Mouse (Mus musculus) kidney, embryonic 16.5 days (tissue): ENCODE data around the gene Flt3l. TPM values are rescaled to one million over a fixed set of nuclear protein-coding genes. Genes with fewer than 3 reads are reported as not detected.

Source experiments
- ATAC-seq: fragments of 200-750 bp; cut with Nextera tagmentation; 2 replicates; pipeline ENCODE4 v1.8.0; 2017; ENCODE audit warnings: moderate TSS enrichment; ENCODE audit not compliant: low FRiP score, low TSS enrichment
- H3K27ac ChIP-seq: fragments of 300-500 bp; sonication (generic); 2 replicates; pipeline ENCODE4 v1.5.1; 2014; ENCODE audit warnings: low read length
- H3K27me3 ChIP-seq: fragments of 300-500 bp; sonication (generic); 2 replicates; pipeline ENCODE4 v1.6.1; 2014; ENCODE audit warnings: low read length, control low read depth, mixed read lengths; ENCODE audit not compliant: insufficient read depth
- H3K36me3 ChIP-seq: fragments of 300-500 bp; sonication (generic); 2 replicates; pipeline ENCODE4 v1.6.1; 2014; ENCODE audit warnings: low read length, control low read depth, mixed read lengths; ENCODE audit not compliant: insufficient read depth
- H3K4me1 ChIP-seq: fragments of 300-500 bp; sonication (generic); 2 replicates; pipeline ENCODE4 v1.6.1; 2014; ENCODE audit warnings: low read length, control low read depth, mixed read lengths; ENCODE audit not compliant: insufficient read depth
- H3K4me2 ChIP-seq: fragments of 300-500 bp; sonication (generic); replicated peaks from 2 replicates; pipeline ENCODE4 v1.6.1; 2014; ENCODE audit warnings: low read depth, low read length
- H3K4me3 ChIP-seq: fragments of 300-500 bp; sonication (generic); 2 replicates; pipeline ENCODE4 v1.5.1; 2014; ENCODE audit warnings: mild to moderate bottlenecking, low read length
- H3K9ac ChIP-seq: fragments of 300-500 bp; sonication (generic); replicated peaks from 2 replicates; pipeline ENCODE4 v1.6.1; 2014; ENCODE audit warnings: low read length
- H3K9me3 ChIP-seq: fragments of 300-500 bp; sonication (generic); 2 replicates; pipeline ENCODE4 v1.6.1; 2016; ENCODE audit warnings: low read length, control low read depth
- WGBS: fragments of 180-500 bp; shearing (Covaris S2); extraction: QIAGEN DNeasy Blood & Tissue Kit; methylation state at CpG from one replicate; pipeline ENCODE4 v1.1.7; 2014; 5-methylcytosine and 5-hydroxymethylcytosine counted together
- polyA plus RNA-seq: library from polyadenylated mRNA; unstranded; fragments of >200 nt; fragmentation: Nextera tagmentation; extraction: Ambion mirVana; gene quantifications from 2 replicates; pipeline ENCODE4 v1.2.1, GENCODE M21; 2015

The Flt3l gene
- 0.95 and 1.9 TPM in 2 replicates for polyA plus RNA-seq

DNA sequence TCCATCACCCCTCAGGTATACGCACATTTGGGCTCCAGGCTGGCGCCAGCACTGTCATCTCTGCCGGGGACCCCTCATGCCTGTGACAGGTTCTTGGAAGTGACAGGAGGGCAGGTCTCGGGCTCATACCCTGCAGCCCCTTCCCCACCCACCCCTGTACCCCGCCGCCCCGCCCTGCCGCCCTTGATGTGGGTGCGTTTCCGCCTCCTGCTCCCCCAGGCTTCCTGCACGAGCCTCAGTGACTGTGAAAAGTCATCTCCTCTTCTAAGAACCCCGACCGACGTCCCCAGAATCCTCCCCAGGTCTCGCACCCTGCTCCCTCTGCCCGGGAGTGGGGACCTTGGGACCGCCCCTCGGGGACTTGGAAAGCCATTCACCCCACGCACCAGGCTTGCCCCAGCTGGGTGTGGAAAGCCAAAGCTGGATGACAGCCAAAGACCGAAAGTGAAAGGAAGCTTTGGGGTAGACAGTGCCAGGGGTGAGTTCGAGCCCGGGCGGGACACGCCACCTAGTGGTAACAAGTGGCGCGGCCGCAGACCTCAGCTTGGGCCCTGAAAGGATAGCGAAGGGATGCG is at the start of gene Flt3l, which contains the start of gene Gm45713:
Flt3l (minus strand) TSS at position 440 of the 575 bp plus-strand sequence.
Gm45713 (minus strand) TSS at position 239 of the 575 bp plus-strand sequence.
- H3K36me3 ChIP-seq, result no peaks in the 10 kb centered on the region
- ATAC-seq, result peak; percentile 88
- WGBS, result 2% methylated on average over 29 of the region's 29 CpGs
- H3K9me3 ChIP-seq, result no peaks in the 10 kb centered on the region
- H3K9ac ChIP-seq, result peak within 1 kb of the TSS; percentile 76
- H3K27me3 ChIP-seq, result no peaks in the 10 kb centered on the region
- H3K27ac ChIP-seq, result no peak within 1 kb of the TSS
- H3K4me3 ChIP-seq, result peak within 1 kb of the TSS; percentile 70
- H3K4me2 ChIP-seq, result peak within 1 kb of the TSS; percentile 83
- H3K4me1 ChIP-seq, result 0 out of 2 replicates have a peak, but pooled peaks cover 4% of the 10 kb centered on the region

DNA sequence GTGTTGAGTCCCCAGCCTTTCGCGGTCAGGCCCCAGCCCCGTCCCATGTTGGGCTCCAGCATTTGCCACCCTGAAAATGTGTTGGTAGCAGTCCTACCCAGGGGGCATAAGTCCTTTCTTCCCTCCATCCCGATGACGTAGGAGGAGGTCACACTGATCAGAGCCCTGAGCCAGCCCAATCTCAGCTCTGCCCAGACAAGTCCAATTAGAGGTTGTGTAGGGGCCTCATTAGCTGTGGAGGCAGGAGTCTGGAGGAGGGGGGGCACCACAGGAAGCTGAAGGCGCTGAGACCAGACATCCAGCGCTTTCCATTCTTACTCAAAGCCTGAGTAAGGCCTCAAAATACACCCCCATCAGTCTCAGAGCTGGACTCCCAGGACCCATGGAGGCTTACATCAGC is 49.7 kb upstream of the Flt3l start:
- 72% methylated on average over 7 of the region's 7 CpGs for WGBS
- H3K4me1 ChIP-seq, result peaks cover 13% of the 10 kb centered on the region

DNA sequence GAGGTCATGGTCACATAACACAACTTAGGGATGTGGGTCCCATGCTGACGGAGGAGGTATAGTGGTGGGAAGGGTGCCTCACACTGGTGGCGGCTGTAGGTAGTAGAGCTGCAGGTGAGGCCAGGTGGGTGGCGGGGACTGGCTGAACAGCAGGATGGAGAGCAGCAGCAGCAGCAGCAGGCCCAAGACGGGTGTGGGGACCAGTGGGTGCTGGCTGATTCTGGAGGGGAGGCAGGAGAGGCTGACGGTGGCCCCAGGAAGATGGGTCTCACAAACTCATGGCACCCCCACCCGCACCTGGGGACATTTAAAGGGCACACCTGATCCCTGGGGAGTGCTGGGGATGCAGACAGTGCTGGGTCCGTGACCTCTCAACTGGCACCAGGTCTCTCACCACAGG is 47.4 kb upstream of the Flt3l start:
- no peak for ATAC-seq
- H3K9ac ChIP-seq, result no peak overlapping the region
- H3K4me2 ChIP-seq, result no peak overlapping the region
- H3K27me3 ChIP-seq, result peaks cover 74% of the 10 kb centered on the region
- H3K4me1 ChIP-seq, result peaks cover 13% of the 10 kb centered on the region
- no peaks in the 10 kb centered on the region for H3K36me3 ChIP-seq
- H3K27ac ChIP-seq, result no peak overlapping the region
- no peaks in the 10 kb centered on the region for H3K9me3 ChIP-seq
- WGBS, result 72% methylated on average over 7 of the region's 7 CpGs
- H3K4me3 ChIP-seq, result no peak overlapping the region

More for the DNA sequence above, 49.7 kb upstream of the Flt3l start:
- no peak overlapping the region for H3K4me3 ChIP-seq
- peaks cover 68% of the 10 kb centered on the region for H3K27me3 ChIP-seq
- H3K9ac ChIP-seq, result no peak overlapping the region
- no peak overlapping the region for H3K27ac ChIP-seq
- H3K9me3 ChIP-seq, result no peaks in the 10 kb centered on the region
- H3K4me2 ChIP-seq, result no peak overlapping the region
- no peaks in the 10 kb centered on the region for H3K36me3 ChIP-seq
- no peak for ATAC-seq

DNA sequence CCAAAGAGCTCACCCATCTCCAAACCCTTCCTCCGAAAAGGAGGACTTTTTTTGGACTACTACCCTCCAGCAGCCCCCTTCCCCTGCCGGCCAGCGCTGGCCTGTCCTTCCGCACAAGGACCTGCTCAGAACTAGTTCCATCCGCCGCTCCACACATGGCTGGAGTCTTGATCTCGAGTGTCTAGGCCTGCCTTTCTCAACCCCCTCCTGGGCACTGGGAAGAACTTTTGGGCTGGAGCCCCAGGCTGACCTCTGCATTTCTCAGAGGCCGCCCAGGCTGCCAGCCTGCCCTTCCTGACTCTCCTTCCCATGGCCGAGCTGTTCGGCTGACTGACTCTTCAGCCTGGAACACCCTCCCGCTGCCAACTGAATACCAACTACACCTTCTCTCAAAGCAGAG is 46.4 kb upstream of the Flt3l start:
- ATAC-seq, result peak; percentile 69; the same call in 1 of the 2 replicates
- H3K27ac ChIP-seq, result peak overlapping the region; percentile 36; the same call in 1 of the 2 replicates
- WGBS, result 7% methylated on average over 11 of the region's 11 CpGs

DNA sequence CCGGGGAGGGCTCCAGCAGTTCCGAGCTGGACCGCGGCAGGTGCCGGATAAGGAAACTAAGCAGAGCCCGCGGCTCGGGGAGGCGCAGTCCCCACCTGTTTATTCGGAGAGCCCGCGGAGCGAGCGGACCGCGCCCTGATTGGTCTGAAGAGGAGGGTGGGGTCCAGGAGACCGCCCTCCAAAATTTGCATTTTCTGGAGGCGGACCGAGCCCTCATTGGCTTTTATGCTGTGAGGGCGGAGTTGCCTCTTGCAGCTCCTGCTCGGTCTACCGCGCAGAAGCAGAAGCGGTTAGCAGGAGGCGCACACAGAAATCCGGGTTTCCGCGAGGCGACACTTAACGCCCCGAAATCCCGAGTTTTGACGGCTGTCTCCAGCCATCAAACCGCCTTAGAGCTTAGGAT is 46.0 kb upstream of the Flt3l start:
- peaks cover 89% of the 10 kb centered on the region for H3K27me3 ChIP-seq
- H3K27ac ChIP-seq, result peak overlapping the region; percentile 36; the same call in 1 of the 2 replicates
- peak overlapping the region; percentile 37 for H3K9ac ChIP-seq
- peak overlapping the region; percentile 53 for H3K4me2 ChIP-seq
- ATAC-seq, result peak; percentile 96
- no peaks in the 10 kb centered on the region for H3K36me3 ChIP-seq
- H3K9me3 ChIP-seq, result no peaks in the 10 kb centered on the region
- peaks cover 13% of the 10 kb centered on the region for H3K4me1 ChIP-seq
- peak overlapping the region; percentile 38 for H3K4me3 ChIP-seq
- WGBS, result under 1% methylated on average over 34 of the region's 34 CpGs

More for the DNA sequence above, 46.4 kb upstream of the Flt3l start:
- Histone ChIP-seq H3K4me2 (peak overlapping the region; percentile 53), H3K9ac (peak overlapping the region; percentile 37), H3K4me3 (peak overlapping the region; percentile 38), H3K36me3 (no peaks in the 10 kb centered on the region), H3K27me3 (peaks cover 85% of the 10 kb centered on the region), H3K9me3 (no peaks in the 10 kb centered on the region), H3K4me1 (peaks cover 13% of the 10 kb centered on the region)

DNA sequence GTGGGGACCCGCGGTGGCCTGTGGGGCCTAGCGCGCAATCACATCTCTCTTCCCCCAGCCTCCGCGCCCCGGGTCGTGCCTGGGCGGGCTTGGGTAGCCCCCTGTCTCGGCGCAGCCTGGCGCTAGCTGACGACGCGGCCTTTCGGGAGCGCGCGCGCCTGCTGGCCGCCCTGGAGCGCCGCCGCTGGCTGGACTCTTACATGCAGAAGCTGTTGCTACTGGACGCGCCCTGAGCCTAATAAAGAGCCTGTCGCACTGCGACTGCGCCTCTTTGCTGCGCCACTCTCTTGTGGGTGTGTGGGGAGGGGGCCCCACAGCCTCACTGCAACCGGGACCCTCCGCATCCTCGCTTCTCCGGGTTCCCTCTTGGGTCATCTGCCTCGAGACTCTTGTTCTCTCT is 45.3 kb upstream of the Flt3l start:
- Histone ChIP-seq H3K4me1 (peaks cover 14% of the 10 kb centered on the region), H3K9ac (no peak overlapping the region), H3K4me2 (peak overlapping the region; percentile 53; the same call in 1 of the 2 replicates), H3K4me3 (peak overlapping the region; percentile 15; the same call in 1 of the 2 replicates), H3K27me3 (peaks cover 92% of the 10 kb centered on the region), H3K27ac (no peak overlapping the region), H3K36me3 (no peaks in the 10 kb centered on the region), H3K9me3 (no peaks in the 10 kb centered on the region)
- no peak; the same call in 1 of the 2 replicates for ATAC-seq
- 4% methylated on average over 33 of the region's 35 CpGs for WGBS

DNA sequence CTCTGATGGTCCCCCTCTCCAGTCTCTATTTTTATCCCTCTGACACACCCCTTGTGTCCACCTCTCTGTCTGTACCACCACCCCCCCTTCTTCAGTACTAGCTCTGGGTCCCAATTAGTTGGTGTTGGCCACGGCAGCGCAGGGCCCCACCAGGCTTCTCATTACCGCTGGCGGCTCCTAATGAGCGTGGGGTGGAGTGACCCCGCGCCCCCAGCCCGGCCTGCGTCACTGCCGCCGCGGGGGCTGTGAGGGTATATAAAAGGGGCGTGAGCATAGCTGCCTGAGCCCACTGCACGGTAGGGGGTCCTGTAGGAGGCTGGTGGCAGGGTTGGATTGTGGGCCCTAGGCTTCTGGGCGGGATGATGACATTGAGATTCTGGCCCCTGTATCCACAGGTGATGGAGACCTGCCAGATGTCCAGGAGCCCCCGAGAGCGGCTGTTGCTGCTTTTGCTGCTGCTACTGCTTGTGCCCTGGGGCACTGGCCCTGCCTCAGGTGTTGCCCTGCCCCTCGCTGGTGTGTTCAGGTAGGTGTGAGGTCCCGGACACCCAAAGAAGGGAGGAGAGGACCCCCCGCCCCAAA is 44.8 kb upstream of the Flt3l start, which contains the start of gene Pth2:
Pth2 (plus strand) TSS at position 100 of the 582 bp plus-strand sequence.
- peak within 1 kb of the TSS; percentile 15; the same call in 1 of the 2 replicates for H3K4me3 ChIP-seq
- H3K27me3 ChIP-seq, result peaks cover 96% of the 10 kb centered on the region
- H3K4me1 ChIP-seq, result peaks cover 20% of the 10 kb centered on the region
- no peak within 1 kb of the TSS for H3K9ac ChIP-seq
- H3K9me3 ChIP-seq, result no peaks in the 10 kb centered on the region
- peak within 1 kb of the TSS; percentile 53; the same call in 1 of the 2 replicates for H3K4me2 ChIP-seq
- no peak within 1 kb of the TSS for H3K27ac ChIP-seq
- 13% methylated on average over 19 of the region's 20 CpGs for WGBS
- ATAC-seq, result no peak
- no peaks in the 10 kb centered on the region for H3K36me3 ChIP-seq

DNA sequence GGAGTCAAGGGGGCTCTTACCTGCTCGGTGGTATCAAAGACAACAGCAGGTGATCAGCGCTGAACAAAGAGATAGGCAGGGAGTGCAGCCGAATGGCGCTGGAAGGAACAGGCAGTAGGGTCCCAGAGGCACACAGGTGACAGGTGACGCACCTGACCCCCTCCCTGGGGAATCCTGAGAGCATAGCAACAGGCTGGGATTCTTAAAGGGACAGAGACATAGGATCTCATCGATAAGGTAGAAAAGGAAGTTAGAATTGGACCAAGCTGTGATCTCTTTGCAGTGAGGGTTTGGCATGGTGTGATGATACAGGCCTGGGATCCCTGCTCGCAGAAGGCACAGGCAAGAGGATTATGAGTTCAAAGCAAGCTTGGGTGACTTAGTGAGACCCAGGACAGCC is 43.2 kb upstream of the Flt3l start, which contains the start of gene Gfy:
Gfy (minus strand) TSS at position 101 of the 400 bp plus-strand sequence.
- H3K4me1 ChIP-seq, result peaks cover 27% of the 10 kb centered on the region
- WGBS, result 36% methylated on average over 7 of the region's 7 CpGs
- H3K4me2 ChIP-seq, result no peak within 1 kb of the TSS
- no peak for ATAC-seq
- H3K9me3 ChIP-seq, result no peaks in the 10 kb centered on the region
- H3K4me3 ChIP-seq, result no peak within 1 kb of the TSS
- no peak within 1 kb of the TSS for H3K9ac ChIP-seq
- H3K27ac ChIP-seq, result no peak within 1 kb of the TSS
- H3K36me3 ChIP-seq, result no peaks in the 10 kb centered on the region
- peaks cover 99% of the 10 kb centered on the region for H3K27me3 ChIP-seq

DNA sequence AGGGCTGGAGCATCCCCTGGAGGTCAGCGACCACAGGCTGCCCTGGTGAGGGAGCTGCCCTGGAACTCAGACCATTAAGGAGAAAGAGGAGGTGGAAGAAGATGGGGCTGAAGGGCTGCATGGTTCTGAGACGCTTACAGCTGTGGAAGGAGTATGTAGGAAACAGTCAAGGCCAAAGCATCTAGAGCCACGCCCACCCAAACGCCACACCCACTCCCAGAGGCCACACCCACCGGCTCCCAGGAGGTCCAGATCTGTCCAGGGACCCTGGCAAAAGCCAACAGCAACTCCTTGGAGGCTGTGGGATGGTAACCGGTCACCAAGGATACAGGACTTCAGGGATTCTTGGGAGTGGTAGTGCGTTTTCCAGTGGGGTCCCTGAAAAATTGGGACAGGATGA is 42.3 kb upstream of the Flt3l start:
- no peak for ATAC-seq
- no peak overlapping the region for H3K4me3 ChIP-seq
- no peaks in the 10 kb centered on the region for H3K36me3 ChIP-seq
- no peak overlapping the region for H3K4me2 ChIP-seq
- no peaks in the 10 kb centered on the region for H3K9me3 ChIP-seq
- no peak overlapping the region for H3K27ac ChIP-seq
- peaks cover 27% of the 10 kb centered on the region for H3K4me1 ChIP-seq
- peaks cover 97% of the 10 kb centered on the region for H3K27me3 ChIP-seq
- H3K9ac ChIP-seq, result no peak overlapping the region
- WGBS, result 23% methylated on average over 7 of the region's 7 CpGs

DNA sequence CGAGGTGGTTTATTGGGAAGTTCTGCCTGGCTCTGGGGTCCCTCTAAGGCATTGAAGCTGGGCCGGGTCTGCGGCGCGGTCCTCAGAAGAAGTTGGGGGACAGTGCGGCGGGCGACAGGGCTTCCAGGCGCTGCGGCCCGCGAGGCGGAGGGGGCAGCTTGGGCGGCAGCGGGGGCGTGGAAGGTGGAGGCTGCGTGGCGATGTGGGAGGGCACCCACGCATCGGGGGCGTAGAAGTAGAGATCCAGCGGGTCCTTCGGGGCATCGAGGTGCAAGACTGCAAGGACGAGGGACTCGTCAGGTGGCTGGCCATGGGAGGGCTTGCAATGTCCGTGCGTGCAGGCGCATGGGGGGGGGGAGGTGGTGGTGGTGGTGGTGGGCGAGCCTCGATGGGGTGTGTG is 40.1 kb upstream of the Flt3l start:
- H3K9ac ChIP-seq, result no peak overlapping the region
- H3K36me3 ChIP-seq, result no peaks in the 10 kb centered on the region
- no peak overlapping the region for H3K27ac ChIP-seq
- 1% methylated on average over 23 of the region's 31 CpGs for WGBS
- peak overlapping the region; percentile 28 for H3K4me3 ChIP-seq
- no peaks in the 10 kb centered on the region for H3K9me3 ChIP-seq
- H3K4me2 ChIP-seq, result peak overlapping the region; percentile 41
- H3K4me1 ChIP-seq, result peaks cover 14% of the 10 kb centered on the region
- peaks cover 86% of the 10 kb centered on the region for H3K27me3 ChIP-seq
- no peak for ATAC-seq
